Mouse (Mus musculus) natural killer cell, adult 2 months (primary cell): ENCODE data around the gene Armc2.

Source experiments
- DNase-seq, 2 experiments: peaks; one replicate each; pipeline ENCODE4 v3.0.0; 2022; ENCODE audit warnings: low spot score in 2 of 2

Armc2 gene

GRCm38 (mm10) chr10:42018016-42018949 lies at the start of gene Armc2:
TSS of gene Armc2 (minus strand) at chr10:42018442.
- peak; percentile 25 to 39 for DNase-seq

- DNase-seq: no peak
Observed at GRCm38 (mm10) chr10:42064446-42064845, 46.2 kb upstream of the Armc2 start.

- no peak for DNase-seq
Observed at GRCm38 (mm10) chr10:42059522-42059921, 41.3 kb upstream of the Armc2 start.

- DNase-seq: no peak
Observed at GRCm38 (mm10) chr10:42057746-42058145, 39.5 kb upstream of the Armc2 start.

- peak; percentile 71 to 76 for DNase-seq
Observed at GRCm38 (mm10) chr10:42057231-42057601, 39.0 kb upstream of the Armc2 start.

- DNase-seq: no peak
Observed at GRCm38 (mm10) chr10:42056486-42057230, 38.4 kb upstream of the Armc2 start.

- DNase-seq: no peak
Observed at GRCm38 (mm10) chr10:42055224-42056165, 37.3 kb upstream of the Armc2 start.

- no peak for DNase-seq
Observed at GRCm38 (mm10) chr10:42051069-42051468, 32.8 kb upstream of the Armc2 start.

- no peak for DNase-seq
Observed at GRCm38 (mm10) chr10:42048648-42049047, 30.4 kb upstream of the Armc2 start.

GRCm38 (mm10) chr10:42044574-42044973 lies 26.3 kb upstream of the Armc2 start:
- DNase-seq: no peak

- DNase-seq: no peak
Observed at GRCm38 (mm10) chr10:42043307-42043706, 25.1 kb upstream of the Armc2 start.

- DNase-seq: no peak
Observed at GRCm38 (mm10) chr10:42042881-42043280, 24.6 kb upstream of the Armc2 start.

- DNase-seq: no peak
Observed at GRCm38 (mm10) chr10:42042087-42042486, 23.8 kb upstream of the Armc2 start.

GRCm38 (mm10) chr10:42038571-42038970 lies 20.3 kb upstream of the Armc2 start:
- no peak for DNase-seq

- no peak for DNase-seq
Observed at GRCm38 (mm10) chr10:42037301-42037870, 19.1 kb upstream of the Armc2 start.

- DNase-seq: no peak
Observed at GRCm38 (mm10) chr10:42036846-42037245, 18.6 kb upstream of the Armc2 start.

- DNase-seq: no peak
Observed at GRCm38 (mm10) chr10:42033571-42033970, 15.3 kb upstream of the Armc2 start.

GRCm38 (mm10) chr10:42031021-42031420 lies 12.8 kb upstream of the Armc2 start:
- DNase-seq: peak; percentile 80 to 85

- no peak for DNase-seq
Observed at GRCm38 (mm10) chr10:42029502-42029901, 11.3 kb upstream of the Armc2 start.

GRCm38 (mm10) chr10:42027337-42027736 lies 9.1 kb upstream of the Armc2 start:
- no peak for DNase-seq

- DNase-seq: no peak
Observed at GRCm38 (mm10) chr10:42024406-42024805, 6.2 kb upstream of the Armc2 start.
